Mouse (Mus musculus) layer of hippocampus, postnatal 36 days (tissue): Measurements from ENCODE around the gene Arl3. TPM values are rescaled to one million over a fixed set of nuclear protein-coding genes. Genes with fewer than 3 reads are reported as not detected.

ENCODE experiments used
- DNase-seq, 2 experiments: peaks; one replicate each; pipeline ENCODE4 v3.0.0; 2022
- total RNA-seq, 2 experiments: library from RNA; stranded (reverse); gene quantifications; 2 replicates each; pipeline ENCODE4 v1.2.3; 2021

Gene Arl3
- total RNA-seq, 2 experiments from 2014 or later, result 123 to 126 TPM

- peak; percentile 89 to 94 for DNase-seq
Measured at GRCm38 (mm10) chr19:46499836-46500580, 73.0 kb downstream of the Arl3 start.

GRCm38 (mm10) chr19:46499539-46499835, 73.5 kb downstream of the Arl3 start:
- no peak for DNase-seq

GRCm38 (mm10) chr19:46497230-46497629, 75.8 kb downstream of the Arl3 start:
- no peak for DNase-seq

- DNase-seq, result no peak
Measured at GRCm38 (mm10) chr19:46495136-46495535, 77.9 kb downstream of the Arl3 start.

GRCm38 (mm10) chr19:46490634-46491033, 82.4 kb downstream of the Arl3 start:
- DNase-seq, result no peak

GRCm38 (mm10) chr19:46489448-46489847, 83.5 kb downstream of the Arl3 start:
- DNase-seq, result no peak

GRCm38 (mm10) chr19:46486709-46487108, 86.3 kb downstream of the Arl3 start:
- no peak for DNase-seq

- no peak for DNase-seq
Measured at GRCm38 (mm10) chr19:46485847-46486246, 87.2 kb downstream of the Arl3 start.

GRCm38 (mm10) chr19:46484518-46484917, 88.5 kb downstream of the Arl3 start:
- DNase-seq, result peak in 1 of 2 experiments; percentile 54

- peak; percentile 61 to 75 for DNase-seq
Measured at GRCm38 (mm10) chr19:46483701-46484328, 89.2 kb downstream of the Arl3 start.

GRCm38 (mm10) chr19:46482896-46483516, 90.0 kb downstream of the Arl3 start:
- no peak for DNase-seq

GRCm38 (mm10) chr19:46481756-46482155, 91.2 kb downstream of the Arl3 start:
- DNase-seq, result no peak

- no peak for DNase-seq
Measured at GRCm38 (mm10) chr19:46481352-46481751, 91.6 kb downstream of the Arl3 start.

Other genes with a start within 250 kb of the Arl3 start
- 100 to 1,000 TPM; 731 to 733 TPM for gene Psd, start 246.0 kb downstream of the Arl3 start, total RNA-seq
- gene Fbxl15, start 245.0 kb downstream of the Arl3 start, total RNA-seq, result 10 to 100 TPM; 28.3 to 33.6 TPM
- 100 to 1,000 TPM; 164 to 167 TPM for gene Cuedc2, start 234.5 kb downstream of the Arl3 start, total RNA-seq
- 10 to 100 TPM; 28.2 to 30.3 TPM for gene Mfsd13a, start 232.1 kb downstream of the Arl3 start, total RNA-seq
- 1 to 10 TPM; 1.1 to 1.2 TPM for gene 2310034G01Rik, start 222.9 kb downstream of the Arl3 start, total RNA-seq
- gene Actr1a, start 177.4 kb downstream of the Arl3 start, total RNA-seq, result 100 to 1,000 TPM; 180 to 188 TPM
- 10 to 100 TPM; 18.3 to 22.6 TPM for gene Sufu, start 176.3 kb downstream of the Arl3 start, total RNA-seq
- gene Trim8, start 71.5 kb downstream of the Arl3 start, total RNA-seq, result 100 to 1,000 TPM; 105 TPM
- gene Sfxn2, start 167 bp upstream of the Arl3 start, total RNA-seq, result 1 to 10 TPM; 4.9 to 8.5 TPM
- gene Wbp1l, start 25.9 kb upstream of the Arl3 start, total RNA-seq, result 10 to 100 TPM; 39.9 to 40.8 TPM
- not detected for gene Cyp17a1, start 100.0 kb upstream of the Arl3 start, total RNA-seq
- 10 to 100 TPM; 20.6 to 22.0 TPM for gene Borcs7, start 116.7 kb upstream of the Arl3 start, total RNA-seq
- gene As3mt, start 134.3 kb upstream of the Arl3 start, total RNA-seq, result 10 to 100 TPM; 21.3 to 22.4 TPM
- gene Cnnm2, start 188.4 kb upstream of the Arl3 start, total RNA-seq, result 10 to 100 TPM; 36.6 to 39.8 TPM